ENCODE assay signal across 26 mouse cellular contexts in genomic region chr10:4830592-4830991, GRCm38 (mm10).
A peak's percentile ranks its signal among the peaks of the same experiment; 100 is the strongest.
DNase-seq lines count a peak whose midpoint lies in the region; ATAC-seq and TF ChIP-seq lines count a peak whose summit lies in the region.
"Had no signal": no experiment of that assay in that cellular context is flagged by ENCODE, and none has a peak within 500 bp of the region (broad histone marks: within the 10 kb centered on the region; RNA-seq: fewer than 3 reads in every experiment).

No protein-coding gene starts in this region.

- 59% methylated on average over 6 of the region's 6 CpGs for WGBS in cerebellum, adult 2 months
- 75% methylated on average over 6 of the region's 6 CpGs for WGBS in hindbrain, embryonic 14.5 days
- 88% methylated on average over 6 of the region's 6 CpGs for WGBS in hindbrain, embryonic 11.5 days
- WGBS in midbrain, embryonic 11.5 days: 85% methylated on average over 6 of the region's 6 CpGs
- WGBS in midbrain, embryonic 13.5 days: 90% methylated on average over 6 of the region's 6 CpGs
- WGBS in neural tube, embryonic 14.5 days: 68% methylated on average over 6 of the region's 6 CpGs

- peak; percentile 71 for ATAC-seq in hindbrain, embryonic 14.5 days (ENCODE audit: low FRiP score)
- no peak for ATAC-seq in hindbrain, embryonic 11.5 days (ENCODE audit: low FRiP score)
- no peak for ATAC-seq in midbrain, embryonic 11.5 days (ENCODE audit: low FRiP score)
- no peak for ATAC-seq in midbrain, embryonic 13.5 days
- peak; percentile 79; the same call in 1 of the 2 replicates for ATAC-seq in neural tube, embryonic 14.5 days (ENCODE audit: low read depth)
- ATAC-seq: forebrain, embryonic 15.5 days; intestine, postnatal 0 days; Patski had no signal

- H3K27me3 ChIP-seq in cerebellum, adult 2 months (ENCODE audit: control insufficient read depth, insufficient read depth, low read length): no peaks in the 10 kb centered on the region
- no peaks in the 10 kb centered on the region for H3K27me3 ChIP-seq in hindbrain, embryonic 14.5 days (ENCODE audit: control insufficient read depth, insufficient read depth, low read length)
- H3K27me3 ChIP-seq in hindbrain, embryonic 11.5 days (ENCODE audit: control insufficient read depth, insufficient read depth, low read length): no peaks in the 10 kb centered on the region
- H3K27me3 ChIP-seq in midbrain, embryonic 11.5 days (ENCODE audit: control insufficient read depth, insufficient read depth, low read length): no peaks in the 10 kb centered on the region
- H3K27me3 ChIP-seq in midbrain, embryonic 13.5 days: no peaks in the 10 kb centered on the region
- no peaks in the 10 kb centered on the region for H3K27me3 ChIP-seq in neural tube, embryonic 14.5 days (ENCODE audit: control insufficient read depth, insufficient read depth, low read length)
- H3K27me3 ChIP-seq: embryonic facial prominence, embryonic 13.5 days; forebrain, embryonic 15.5 days; limb, embryonic 13.5 days; lung, embryonic 15.5 days; midbrain, embryonic 12.5 days; Patski had no signal

- no peaks in the 10 kb centered on the region for H3K4me1 ChIP-seq in cerebellum, adult 2 months (ENCODE audit: control insufficient read depth, insufficient read depth, low read length)
- no peaks in the 10 kb centered on the region for H3K4me1 ChIP-seq in hindbrain, embryonic 14.5 days (replicated peaks; ENCODE audit: control insufficient read depth, insufficient read depth, low read length)
- H3K4me1 ChIP-seq in hindbrain, embryonic 11.5 days (replicated peaks; ENCODE audit: control insufficient read depth, insufficient read depth, low read length): no peaks in the 10 kb centered on the region
- H3K4me1 ChIP-seq in midbrain, embryonic 11.5 days (ENCODE audit: control insufficient read depth, insufficient read depth, low read length): no peaks in the 10 kb centered on the region
- H3K4me1 ChIP-seq in midbrain, embryonic 13.5 days (replicated peaks): no peaks in the 10 kb centered on the region
- H3K4me1 ChIP-seq in neural tube, embryonic 14.5 days (ENCODE audit: control insufficient read depth, insufficient read depth, low read length): no peaks in the 10 kb centered on the region
- H3K4me1 ChIP-seq: embryonic facial prominence, embryonic 13.5 days; forebrain, embryonic 10.5 days; forebrain, embryonic 15.5 days; limb, embryonic 13.5 days; lung, embryonic 15.5 days; midbrain, embryonic 12.5 days had no signal

- no peak for TF ChIP-seq POLR2A in cerebellum, adult 2 months (IDR thresholded peaks at IDR 0.05; ENCODE audit: borderline replicate concordance, insufficient read depth, low read length)

- no peak overlapping the region for H3K9ac ChIP-seq in hindbrain, embryonic 14.5 days
- H3K9ac ChIP-seq in hindbrain, embryonic 11.5 days (ENCODE audit: low read depth, low read length): no peak overlapping the region
- no peak overlapping the region for H3K9ac ChIP-seq in midbrain, embryonic 11.5 days (ENCODE audit: low read length)
- no peak overlapping the region for H3K9ac ChIP-seq in midbrain, embryonic 13.5 days (replicated peaks)
- no peak overlapping the region for H3K9ac ChIP-seq in neural tube, embryonic 14.5 days (replicated peaks; ENCODE audit: low read depth, low read length)
- H3K9ac ChIP-seq: embryonic facial prominence, embryonic 13.5 days; forebrain, embryonic 15.5 days; limb, embryonic 13.5 days; lung, embryonic 15.5 days; midbrain, embryonic 12.5 days had no signal

- TF ChIP-seq CTCF in cerebellum, adult 2 months (IDR thresholded peaks at IDR 0.05; ENCODE audit: borderline replicate concordance, insufficient read depth, low read depth, low read length): no peak

- H3K4me2 ChIP-seq in hindbrain, embryonic 14.5 days (replicated peaks): no peak overlapping the region
- H3K4me2 ChIP-seq in hindbrain, embryonic 11.5 days (replicated peaks; ENCODE audit: low read depth, low read length): no peak overlapping the region
- H3K4me2 ChIP-seq in midbrain, embryonic 11.5 days: no peak overlapping the region
- H3K4me2 ChIP-seq in midbrain, embryonic 13.5 days (replicated peaks): no peak overlapping the region
- no peak overlapping the region for H3K4me2 ChIP-seq in neural tube, embryonic 14.5 days (ENCODE audit: low read depth, low read length)
- H3K4me2 ChIP-seq: embryonic facial prominence, embryonic 13.5 days; forebrain, embryonic 15.5 days; limb, embryonic 13.5 days; liver, embryonic 11.5 days; lung, embryonic 15.5 days; midbrain, embryonic 12.5 days had no signal

- H3K36me3 ChIP-seq in hindbrain, embryonic 14.5 days (replicated peaks; ENCODE audit: control insufficient read depth, insufficient read depth): no peaks in the 10 kb centered on the region
- no peaks in the 10 kb centered on the region for H3K36me3 ChIP-seq in hindbrain, embryonic 11.5 days (ENCODE audit: control insufficient read depth, insufficient read depth, low read length)
- H3K36me3 ChIP-seq in midbrain, embryonic 11.5 days (ENCODE audit: control insufficient read depth, insufficient read depth, low read length): no peaks in the 10 kb centered on the region
- no peaks in the 10 kb centered on the region for H3K36me3 ChIP-seq in midbrain, embryonic 13.5 days
- no peaks in the 10 kb centered on the region for H3K36me3 ChIP-seq in neural tube, embryonic 14.5 days (ENCODE audit: control insufficient read depth, insufficient read depth, low read length)
- H3K36me3 ChIP-seq: embryonic facial prominence, embryonic 13.5 days; forebrain, embryonic 10.5 days; forebrain, embryonic 15.5 days; G1E; limb, embryonic 13.5 days; lung, embryonic 15.5 days; midbrain, embryonic 12.5 days had no signal

- H3K4me3 ChIP-seq in cerebellum, adult 2 months (replicated peaks; ENCODE audit: insufficient read depth, low read depth, low read length): no peak overlapping the region
- no peak overlapping the region for H3K4me3 ChIP-seq in hindbrain, embryonic 14.5 days (replicated peaks; ENCODE audit: low read length)
- H3K4me3 ChIP-seq in hindbrain, embryonic 11.5 days (ENCODE audit: low read depth, low read length): no peak overlapping the region
- H3K4me3 ChIP-seq in midbrain, embryonic 11.5 days (ENCODE audit: low read depth, low read length): no peak overlapping the region
- H3K4me3 ChIP-seq in midbrain, embryonic 13.5 days (replicated peaks): no peak overlapping the region
- no peak overlapping the region for H3K4me3 ChIP-seq in neural tube, embryonic 14.5 days (ENCODE audit: low read depth, low read length)
- H3K4me3 ChIP-seq: embryonic facial prominence, embryonic 13.5 days; forebrain, embryonic 10.5 days; forebrain, embryonic 15.5 days; limb, embryonic 13.5 days; lung, embryonic 15.5 days; midbrain, embryonic 12.5 days had no signal

- peak; percentile 7 to 40 for DNase-seq in cerebellum, adult 2 months
- no peak for DNase-seq in cerebellum, adult 18-20 months
- DNase-seq in hindbrain, embryonic 14.5 days (ENCODE audit: low spot score): no peak
- DNase-seq in hindbrain, embryonic 11.5 days (ENCODE audit: low spot score): no peak
- DNase-seq in midbrain, embryonic 11.5 days (ENCODE audit: low spot score, missing footprints): peak; percentile 62
- no peak for DNase-seq in heart, adult 9 months (ENCODE audit: low spot score in 2 of 2)
- DNase-seq: adrenal gland, postnatal 10 days; cerebellum, adult 11 months; gastrocnemius, postnatal 10 days; heart, postnatal 14 days; kidney, adult 9 months; kidney, postnatal 10 days; thymus, adult 2 months; thymus, postnatal 36 days had no signal

- H3K27ac ChIP-seq in cerebellum, adult 2 months (ENCODE audit: insufficient read depth, low read length): no peak overlapping the region
- no peak overlapping the region for H3K27ac ChIP-seq in hindbrain, embryonic 14.5 days
- H3K27ac ChIP-seq in hindbrain, embryonic 11.5 days (ENCODE audit: low read depth, low read length): no peak overlapping the region
- no peak overlapping the region for H3K27ac ChIP-seq in midbrain, embryonic 11.5 days (ENCODE audit: low read depth, low read length)
- H3K27ac ChIP-seq in midbrain, embryonic 13.5 days: no peak overlapping the region
- H3K27ac ChIP-seq in neural tube, embryonic 14.5 days (ENCODE audit: low read depth, low read length): no peak overlapping the region
- H3K27ac ChIP-seq: embryonic facial prominence, embryonic 13.5 days; forebrain, embryonic 10.5 days; forebrain, embryonic 15.5 days; limb, embryonic 13.5 days; lung, embryonic 15.5 days; midbrain, embryonic 12.5 days had no signal

- H3K9me3 ChIP-seq in hindbrain, embryonic 14.5 days (ENCODE audit: control insufficient read depth, low read length): no peaks in the 10 kb centered on the region
- no peaks in the 10 kb centered on the region for H3K9me3 ChIP-seq in hindbrain, embryonic 11.5 days (ENCODE audit: control insufficient read depth, low read length)
- H3K9me3 ChIP-seq in midbrain, embryonic 11.5 days (ENCODE audit: control insufficient read depth, low read length): no peaks in the 10 kb centered on the region
- no peaks in the 10 kb centered on the region for H3K9me3 ChIP-seq in midbrain, embryonic 13.5 days
- H3K9me3 ChIP-seq in neural tube, embryonic 14.5 days (ENCODE audit: control insufficient read depth, low read length): no peaks in the 10 kb centered on the region
- H3K9me3 ChIP-seq: embryonic facial prominence, embryonic 13.5 days; forebrain, embryonic 10.5 days; forebrain, embryonic 15.5 days; G1E; limb, embryonic 13.5 days; lung, embryonic 15.5 days; midbrain, embryonic 12.5 days had no signal

Comparison
In these comparisons a context has a peak if more than half of its experiments do, and no peak if none do; other contexts are left out.
1. DNase-seq: peak in cerebellum, adult 2 months (2 of 2) and midbrain, embryonic 11.5 days (single experiment); none in cerebellum, adult 18-20 months (0 of 2), hindbrain, embryonic 14.5 days (single experiment), hindbrain, embryonic 11.5 days (single experiment) and heart, adult 9 months (0 of 2).
2. ATAC-seq: peak in hindbrain, embryonic 14.5 days (single experiment) and neural tube, embryonic 14.5 days (single experiment); none in hindbrain, embryonic 11.5 days (single experiment), midbrain, embryonic 11.5 days (single experiment) and midbrain, embryonic 13.5 days (single experiment).